In the genomic region with DNA sequence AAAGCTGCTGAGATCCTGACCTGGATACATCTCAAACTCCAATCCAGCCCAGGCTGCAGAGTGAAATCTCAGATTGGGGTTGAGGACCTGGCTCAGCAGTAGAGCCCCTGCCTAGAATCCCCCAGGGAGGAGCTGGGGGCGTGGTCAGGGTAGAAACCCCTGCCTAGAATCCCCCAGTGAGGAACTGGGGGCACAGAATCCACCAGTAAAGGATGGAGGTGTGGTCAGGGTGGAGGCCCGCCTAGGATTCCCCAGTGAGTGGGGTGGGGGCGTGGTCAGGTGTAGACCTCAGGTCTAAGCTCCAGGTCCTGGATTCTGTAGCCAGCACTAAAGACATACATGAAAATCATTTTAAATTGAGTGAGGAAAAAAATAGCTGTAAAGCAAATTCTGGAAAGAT, we compare ENCODE assay signal across 10 mouse cellular contexts. TPM values are rescaled to one million over a fixed set of nuclear protein-coding genes. Genes with fewer than 3 reads are reported as not detected.
DNase-seq lines count a peak whose midpoint lies in the region; ATAC-seq lines count a peak whose summit lies in the region.
"Had no signal": no experiment of that assay in that cellular context is flagged by ENCODE, and none has a peak within 500 bp of the region (broad histone marks: within the 10 kb centered on the region; RNA-seq: fewer than 3 reads in every experiment).

No protein-coding gene starts in this region.

- no peaks in the 10 kb centered on the region for H3K9me3 ChIP-seq in liver, embryonic 12.5 days (replicated peaks)
- no peaks in the 10 kb centered on the region for H3K9me3 ChIP-seq in forebrain, embryonic 13.5 days (replicated peaks)
- no peaks in the 10 kb centered on the region for H3K9me3 ChIP-seq in intestine, embryonic 15.5 days
- no peaks in the 10 kb centered on the region for H3K9me3 ChIP-seq in neural tube, embryonic 14.5 days (ENCODE audit: control insufficient read depth, low read length)

- H3K27ac ChIP-seq in liver, embryonic 12.5 days, result no peak overlapping the region
- H3K27ac ChIP-seq in forebrain, embryonic 13.5 days, result peak overlapping the region; percentile 94
- H3K27ac ChIP-seq in intestine, embryonic 15.5 days, result no peak overlapping the region
- H3K27ac ChIP-seq in neural tube, embryonic 14.5 days (ENCODE audit: low read depth, low read length), result peak overlapping the region; percentile 89; the same call in 1 of the 2 replicates

- no peak for ATAC-seq in liver, embryonic 12.5 days
- no peak for ATAC-seq in forebrain, embryonic 13.5 days
- ATAC-seq in intestine, embryonic 15.5 days, result no peak
- no peak for ATAC-seq in neural tube, embryonic 14.5 days (ENCODE audit: low read depth)
- ATAC-seq in megakaryocyte progenitor cell, adult 5-6 weeks (replicated peaks; ENCODE audit: poor library complexity), result no peak

- 37% methylated on average over 3 of the region's 3 CpGs for WGBS in liver, embryonic 12.5 days (ENCODE audit: insufficient replicate concordance)
- WGBS in forebrain, embryonic 13.5 days, result 44% methylated on average over 3 of the region's 3 CpGs
- 48% methylated on average over 3 of the region's 3 CpGs for WGBS in intestine, embryonic 15.5 days
- WGBS in neural tube, embryonic 14.5 days, result 42% methylated on average over 3 of the region's 3 CpGs

- peaks cover 29% of the 10 kb centered on the region for H3K4me1 ChIP-seq in liver, embryonic 12.5 days
- H3K4me1 ChIP-seq in forebrain, embryonic 13.5 days, result peaks cover 45% of the 10 kb centered on the region
- H3K4me1 ChIP-seq in intestine, embryonic 15.5 days (replicated peaks), result peaks cover 27% of the 10 kb centered on the region
- H3K4me1 ChIP-seq in neural tube, embryonic 14.5 days (ENCODE audit: control insufficient read depth, insufficient read depth, low read length), result peaks cover 24% of the 10 kb centered on the region

- H3K4me2 ChIP-seq in liver, embryonic 12.5 days, result peak overlapping the region; percentile 81
- peak overlapping the region; percentile 78 for H3K4me2 ChIP-seq in forebrain, embryonic 13.5 days
- H3K4me2 ChIP-seq in intestine, embryonic 15.5 days (replicated peaks), result peak overlapping the region; percentile 98
- peak overlapping the region; percentile 85 for H3K4me2 ChIP-seq in neural tube, embryonic 14.5 days (ENCODE audit: low read depth, low read length)

- H3K9ac ChIP-seq in liver, embryonic 12.5 days, result no peak overlapping the region
- peak overlapping the region; percentile 94 for H3K9ac ChIP-seq in forebrain, embryonic 13.5 days
- H3K9ac ChIP-seq in intestine, embryonic 15.5 days, result no peak overlapping the region
- H3K9ac ChIP-seq in neural tube, embryonic 14.5 days (replicated peaks; ENCODE audit: low read depth, low read length), result peak overlapping the region; percentile 90

- H3K4me3 ChIP-seq in liver, embryonic 12.5 days, result no peak overlapping the region
- H3K4me3 ChIP-seq in forebrain, embryonic 13.5 days, result peak overlapping the region; percentile 74
- no peak overlapping the region for H3K4me3 ChIP-seq in intestine, embryonic 15.5 days (replicated peaks)
- H3K4me3 ChIP-seq in neural tube, embryonic 14.5 days (ENCODE audit: low read depth, low read length), result peak overlapping the region; percentile 66

- DNase-seq in liver, result no peak
- no peak for DNase-seq in left cerebral cortex, adult 11 months (ENCODE audit: low spot score)
- DNase-seq: right cerebral cortex, postnatal 25 days had no signal

- H3K36me3 ChIP-seq in liver, embryonic 12.5 days, result no peaks in the 10 kb centered on the region
- peaks cover 27% of the 10 kb centered on the region for H3K36me3 ChIP-seq in forebrain, embryonic 13.5 days (ENCODE audit: poor library complexity, severe bottlenecking)
- no peaks in the 10 kb centered on the region for H3K36me3 ChIP-seq in intestine, embryonic 15.5 days
- H3K36me3 ChIP-seq in neural tube, embryonic 14.5 days (ENCODE audit: control insufficient read depth, insufficient read depth, low read length), result peaks cover 7% of the 10 kb centered on the region

- H3K27me3 ChIP-seq in liver, embryonic 12.5 days (replicated peaks), result peaks cover 46% of the 10 kb centered on the region
- 0 out of 2 replicates have a peak, but pooled peaks cover 6% of the 10 kb centered on the region for H3K27me3 ChIP-seq in forebrain, embryonic 13.5 days
- no peaks in the 10 kb centered on the region for H3K27me3 ChIP-seq in intestine, embryonic 15.5 days (replicated peaks)
- H3K27me3 ChIP-seq in neural tube, embryonic 14.5 days (ENCODE audit: control insufficient read depth, insufficient read depth, low read length), result no peaks in the 10 kb centered on the region

RNA-seq across cellular contexts. Expression of a gene that starts 1.4 kb away (rescaled TPM):
- 38.4 and 38.6 TPM in 2 replicates for polyA plus RNA-seq in liver, embryonic 12.5 days (2016; fragmentation: Nextera tagmentation; extraction: Ambion mirVana)
- 12.8 and 15.9 TPM in 2 replicates for polyA plus RNA-seq in forebrain, embryonic 13.5 days (2015; fragmentation: Nextera tagmentation; extraction: Ambion mirVana)
- polyA plus RNA-seq in intestine, embryonic 15.5 days (2015; fragmentation: Nextera tagmentation; extraction: Ambion mirVana), result 3.7 and 3.9 TPM in 2 replicates
- polyA plus RNA-seq in neural tube, embryonic 14.5 days (2014; fragmentation: Nextera tagmentation; extraction: Ambion mirVana), result 11.1 and 12.4 TPM in 2 replicates
- total RNA-seq in megakaryocyte progenitor cell, adult 5-6 weeks (2015), result 3,382 and 3,510 TPM in 2 replicates
- total RNA-seq in megakaryocyte progenitor cell, adult 5-6 weeks (2017), result 738 and 1,001 TPM in 2 replicates

RNA-seq across cellular contexts. Expression of a gene that starts 1.6 kb away (rescaled TPM):
- 8.2 and 10.0 TPM in 2 replicates for polyA plus RNA-seq in liver, embryonic 12.5 days (2016; fragmentation: Nextera tagmentation; extraction: Ambion mirVana)
- polyA plus RNA-seq in forebrain, embryonic 13.5 days (2015; fragmentation: Nextera tagmentation; extraction: Ambion mirVana), result 290 and 308 TPM in 2 replicates
- polyA plus RNA-seq in intestine, embryonic 15.5 days (2015; fragmentation: Nextera tagmentation; extraction: Ambion mirVana), result 31.3 and 32.7 TPM in 2 replicates
- polyA plus RNA-seq in neural tube, embryonic 14.5 days (2014; fragmentation: Nextera tagmentation; extraction: Ambion mirVana), result 299 and 327 TPM in 2 replicates
- 39.0 and 41.2 TPM in 2 replicates for total RNA-seq in megakaryocyte progenitor cell, adult 5-6 weeks (2015)
- 93.9 and 96.9 TPM in 2 replicates for total RNA-seq in megakaryocyte progenitor cell, adult 5-6 weeks (2017)

RNA-seq across cellular contexts. Expression of a gene that starts 13.2 kb away (rescaled TPM):
- polyA plus RNA-seq in liver, embryonic 12.5 days (2016; fragmentation: Nextera tagmentation; extraction: Ambion mirVana), result 12.1 and 15.4 TPM in 2 replicates
- 0.24 TPM in 1 of 2 replicates, not detected in the other for polyA plus RNA-seq in forebrain, embryonic 13.5 days (2015; fragmentation: Nextera tagmentation; extraction: Ambion mirVana)
- 1.1 and 2.6 TPM in 2 replicates for polyA plus RNA-seq in intestine, embryonic 15.5 days (2015; fragmentation: Nextera tagmentation; extraction: Ambion mirVana)
- polyA plus RNA-seq in neural tube, embryonic 14.5 days (2014; fragmentation: Nextera tagmentation; extraction: Ambion mirVana), result 0.55 TPM in 1 of 2 replicates, not detected in the other
- 6,143 and 8,228 TPM in 2 replicates for total RNA-seq in megakaryocyte progenitor cell, adult 5-6 weeks (2015)
- 2,359 and 2,989 TPM in 2 replicates for total RNA-seq in megakaryocyte progenitor cell, adult 5-6 weeks (2017)
- total RNA-seq: left cerebral cortex, postnatal 10 days had no signal

RNA-seq across cellular contexts. Expression of a gene that starts 17.8 kb away (rescaled TPM):
- not detected in 2 replicates for polyA plus RNA-seq in liver, embryonic 12.5 days (2016; fragmentation: Nextera tagmentation; extraction: Ambion mirVana)
- polyA plus RNA-seq in forebrain, embryonic 13.5 days (2015; fragmentation: Nextera tagmentation; extraction: Ambion mirVana), result not detected in 2 replicates
- not detected in 2 replicates for polyA plus RNA-seq in intestine, embryonic 15.5 days (2015; fragmentation: Nextera tagmentation; extraction: Ambion mirVana)
- not detected in 2 replicates for polyA plus RNA-seq in neural tube, embryonic 14.5 days (2014; fragmentation: Nextera tagmentation; extraction: Ambion mirVana)
- total RNA-seq in megakaryocyte progenitor cell, adult 5-6 weeks (2015), result 0.49 and 0.56 TPM in 2 replicates
- total RNA-seq in megakaryocyte progenitor cell, adult 5-6 weeks (2017), result 1.2 TPM in 1 of 2 replicates, not detected in the other
- total RNA-seq: left cerebral cortex, postnatal 10 days had no signal
- polyA plus RNA-seq: heart, embryonic 11.5 days had no signal

RNA-seq across cellular contexts. Expression of a gene that starts 18.6 kb away (rescaled TPM):
- polyA plus RNA-seq in liver, embryonic 12.5 days (2016; fragmentation: Nextera tagmentation; extraction: Ambion mirVana), result 207 and 211 TPM in 2 replicates
- 148 and 171 TPM in 2 replicates for polyA plus RNA-seq in forebrain, embryonic 13.5 days (2015; fragmentation: Nextera tagmentation; extraction: Ambion mirVana)
- 307 and 314 TPM in 2 replicates for polyA plus RNA-seq in intestine, embryonic 15.5 days (2015; fragmentation: Nextera tagmentation; extraction: Ambion mirVana)
- 36.9 and 53.5 TPM in 2 replicates for polyA plus RNA-seq in neural tube, embryonic 14.5 days (2014; fragmentation: Nextera tagmentation; extraction: Ambion mirVana)
- 218 and 262 TPM in 2 replicates for total RNA-seq in megakaryocyte progenitor cell, adult 5-6 weeks (2015)
- total RNA-seq in megakaryocyte progenitor cell, adult 5-6 weeks (2017), result 172 and 187 TPM in 2 replicates

Comparison
In these comparisons a context has a peak if more than half of its experiments do, and no peak if none do; other contexts are left out.
1. H3K27ac ChIP-seq: peak in forebrain, embryonic 13.5 days (single experiment) and neural tube, embryonic 14.5 days (single experiment); none in liver, embryonic 12.5 days (single experiment) and intestine, embryonic 15.5 days (single experiment).
2. H3K4me3 ChIP-seq: peak in forebrain, embryonic 13.5 days (single experiment) and neural tube, embryonic 14.5 days (single experiment); none in liver, embryonic 12.5 days (single experiment) and intestine, embryonic 15.5 days (single experiment).
3. H3K9ac ChIP-seq: peak in forebrain, embryonic 13.5 days (single experiment) and neural tube, embryonic 14.5 days (single experiment); none in liver, embryonic 12.5 days (single experiment) and intestine, embryonic 15.5 days (single experiment).
4. Peak in every context shown above with its lines, with median percentiles within 50 percentile points of each other: H3K4me2 ChIP-seq.